Mouse (Mus musculus) ES-E14 (cell line): ENCODE measurements around the gene Foxg1.

Experiments used
- HCFC1 ChIP-seq: IDR thresholded peaks from 2 replicates; pipeline ENCODE4 v1.6.1; 2012; ENCODE audit warnings: low read length, inconsistent platforms, borderline replicate concordance; ENCODE audit not compliant: insufficient read depth
- MAFK ChIP-seq: IDR thresholded peaks from 2 replicates; pipeline ENCODE4 v1.6.1; 2014; ENCODE audit warnings: mild to moderate bottlenecking, low read depth, low read length, inconsistent platforms; ENCODE audit not compliant: insufficient read depth
- ZC3H11A ChIP-seq: IDR thresholded peaks from 2 replicates; pipeline ENCODE4 v1.6.1; 2012; ENCODE audit warnings: low read depth, mild to moderate bottlenecking, inconsistent platforms, low read length, borderline replicate concordance
- ZNF384 ChIP-seq: IDR thresholded peaks from 2 replicates; pipeline ENCODE4 v1.6.1; 2012; ENCODE audit warnings: low read depth, low read length, inconsistent platforms

DNA sequence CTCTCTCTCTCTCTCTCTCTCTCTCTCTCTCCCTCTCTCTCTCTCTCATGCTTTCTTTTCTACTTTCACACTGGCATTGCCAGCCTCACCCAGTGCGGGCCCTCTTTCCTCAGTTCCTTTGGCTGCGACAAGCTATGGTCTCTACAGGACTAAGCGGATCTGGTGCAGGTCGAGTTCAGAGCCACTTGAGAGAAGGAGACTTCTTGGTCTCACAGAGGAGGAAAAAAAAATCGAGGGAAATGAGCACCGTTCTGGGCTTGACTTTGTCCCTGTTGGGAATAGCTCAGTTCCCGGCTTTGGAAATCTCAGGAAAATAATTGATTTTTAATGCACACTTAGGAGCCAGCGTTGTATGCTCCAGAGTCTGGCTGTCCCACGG, 8.5 kb downstream of the Foxg1 start:
- TF ChIP-seq MAFK: no peak
- no peak for TF ChIP-seq HCFC1
- no peak for TF ChIP-seq ZNF384
- TF ChIP-seq ZC3H11A: no peak
